Mouse (Mus musculus) MEL (cell line): ENCODE measurements at regions not wholly inside any gene's neighbourhood (a gene's known extent, or its start where the extent isn't known, plus 50 kb on each side); places are given as distances from the start of the nearest gene placed in this dataset.

ENCODE experiments used
- CTCF ChIP-seq, 3 experiments: IDR thresholded peaks in 2 of 3; conservative IDR thresholded peaks in 1 of 3; 2 replicates each; pipeline ENCODE4 v1.5.1; 2011 to 2012; ENCODE audit warnings: low read length in 3 of 3, low read depth in 2 of 3, mild to moderate bottlenecking in 2 of 3, improper control_type of control experiment in 1 of 3, inconsistent platforms in 1 of 3, mixed read lengths in 1 of 3, moderate library complexity in 1 of 3; ENCODE audit not compliant: control insufficient read depth in 1 of 3, insufficient read depth in 1 of 3, poor library complexity in 1 of 3, severe bottlenecking in 1 of 3
- ETS1 ChIP-seq: IDR thresholded peaks from 2 replicates; pipeline ENCODE4 v1.6.1; 2012; ENCODE audit warnings: low read depth, mild to moderate bottlenecking, inconsistent platforms, low read length, improper control_type of control experiment, moderate library complexity
- GATA1 ChIP-seq: IDR thresholded peaks from 2 replicates; pipeline ENCODE4 v1.6.1; 2011; ENCODE audit warnings: low read depth, low read length, improper control_type of control experiment
- JUND ChIP-seq: IDR thresholded peaks from 2 replicates; pipeline ENCODE4 v1.6.1; 2011; ENCODE audit warnings: low read depth, mild to moderate bottlenecking, improper control_type of control experiment, low read length
- NRF1 ChIP-seq: IDR thresholded peaks from 2 replicates; pipeline ENCODE4 v1.6.1; 2014; ENCODE audit warnings: low read depth, mild to moderate bottlenecking, inconsistent platforms, low read length, improper control_type of control experiment, moderate library complexity; ENCODE audit not compliant: poor library complexity, insufficient read depth, severe bottlenecking
- POLR2A ChIP-seq, 2 experiments: IDR thresholded peaks; 2 replicates each; pipeline ENCODE4 v1.6.1; 2011 to 2012; ENCODE audit warnings: low read length in 2 of 2, mild to moderate bottlenecking in 2 of 2, control low read depth in 1 of 2, improper control_type of control experiment in 1 of 2, low read depth in 1 of 2, moderate library complexity in 1 of 2; ENCODE audit not compliant: control insufficient read depth in 1 of 2, insufficient read depth in 1 of 2, poor library complexity in 1 of 2
- SIN3A ChIP-seq: IDR thresholded peaks from 2 replicates; pipeline ENCODE4 v1.6.1; 2012; ENCODE audit warnings: low read length, improper control_type of control experiment, inconsistent platforms
- SMC3 ChIP-seq: IDR thresholded peaks from 2 replicates; pipeline ENCODE4 v1.6.1; 2011; ENCODE audit warnings: low read depth, low read length, improper control_type of control experiment
- TCF12 ChIP-seq: IDR thresholded peaks from 2 replicates; pipeline ENCODE4 v1.6.1; 2014; ENCODE audit warnings: low read depth, mild to moderate bottlenecking, inconsistent platforms, low read length, improper control_type of control experiment, moderate library complexity
- UBTF ChIP-seq: IDR thresholded peaks from 2 replicates; pipeline ENCODE4 v1.6.1; 2012; ENCODE audit warnings: low read depth, mild to moderate bottlenecking, inconsistent platforms, low read length, improper control_type of control experiment, moderate library complexity, borderline replicate concordance; ENCODE audit not compliant: insufficient read depth
- USF2 ChIP-seq, 2 experiments: IDR thresholded peaks; 2 replicates each; pipeline ENCODE4 v1.6.1; 2011 to 2012; ENCODE audit warnings: improper control_type of control experiment in 2 of 2, low read length in 2 of 2, borderline replicate concordance in 1 of 2, inconsistent platforms in 1 of 2, low read depth in 1 of 2, mild to moderate bottlenecking in 1 of 2; ENCODE audit not compliant: insufficient read depth in 1 of 2
- ZC3H11A ChIP-seq: IDR thresholded peaks from 2 replicates; pipeline ENCODE4 v1.6.1; 2012; ENCODE audit warnings: low read depth, mild to moderate bottlenecking, inconsistent platforms, low read length, improper control_type of control experiment
- ZNF384 ChIP-seq: IDR thresholded peaks from 2 replicates; pipeline ENCODE4 v1.6.1; 2012; ENCODE audit warnings: low read depth, mild to moderate bottlenecking, inconsistent platforms, low read length, improper control_type of control experiment

- TF ChIP-seq CTCF (IDR thresholded peaks at IDR 0.05 in 2 of 3, conservative IDR thresholded peaks at IDR 0.05 in 1 of 3; ENCODE audit: control insufficient read depth in 1 of 3, insufficient read depth in 1 of 3, low read depth in 2 of 3, low read length in 3 of 3, poor library complexity in 1 of 3, severe bottlenecking in 1 of 3) (no peak), ETS1 (no peak), TCF12 (no peak), POLR2A (IDR thresholded peaks at IDR 0.05; ENCODE audit: control insufficient read depth in 1 of 2, insufficient read depth in 1 of 2, low read depth in 1 of 2, low read length in 2 of 2, poor library complexity in 1 of 2) (no peak), SMC3 (no peak), USF2 (IDR thresholded peaks at IDR 0.05; ENCODE audit: borderline replicate concordance in 1 of 2, insufficient read depth in 1 of 2, low read depth in 1 of 2, low read length in 2 of 2) (no peak), GATA1 (no peak), ZC3H11A (no peak), ZNF384 (no peak), NRF1 (no peak), UBTF (no peak), JUND (no peak), SIN3A (no peak)
Measured at GRCm38 (mm10) chr4:64811974-64812373, 312.0 kb upstream of the Pappa start.
